8 mouse cellular contexts compared by ENCODE assay signal in the genomic region with DNA sequence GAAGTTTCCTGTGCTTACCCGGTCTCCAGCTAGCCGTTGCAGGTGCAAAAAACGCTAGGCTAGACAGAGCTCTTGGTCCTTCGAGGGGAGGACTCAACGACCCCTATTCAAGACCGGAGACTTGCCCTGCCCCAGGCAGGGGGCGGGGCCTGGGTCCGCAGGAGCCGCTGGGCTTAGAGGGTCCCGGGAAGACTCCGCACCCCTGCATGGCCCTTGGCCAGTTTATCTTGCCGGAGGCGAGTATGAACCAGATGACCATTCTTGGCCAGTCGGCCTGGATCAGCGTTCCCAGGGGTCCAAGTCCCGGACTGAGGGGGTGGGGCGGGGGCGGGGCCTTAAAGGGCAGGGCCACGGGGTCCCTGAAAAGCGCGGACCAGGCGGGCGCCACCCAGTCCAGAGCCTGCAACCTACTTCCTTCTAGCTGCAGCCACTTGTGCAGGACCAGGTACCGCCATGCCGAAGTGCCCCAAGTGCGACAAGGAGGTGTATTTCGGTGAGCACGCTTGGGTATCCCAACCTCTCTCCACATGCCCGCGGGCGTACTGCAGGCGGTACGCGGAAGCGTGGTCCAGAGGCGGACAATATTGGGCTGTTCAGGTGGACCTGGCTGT. TPM values are rescaled to one million over a fixed set of nuclear protein-coding genes. Genes with fewer than 3 reads are reported as not detected.
A peak's percentile ranks its signal among the peaks of the same experiment; 100 is the strongest.
DNase-seq lines count a peak whose midpoint lies in the region; ATAC-seq and TF ChIP-seq lines count a peak whose summit lies in the region.

No protein-coding gene starts in this region.

- TF ChIP-seq POLR2A in bone marrow macrophage, adult 2 months (IDR thresholded peaks at IDR 0.05; ENCODE audit: borderline replicate concordance, low read depth, low read length) = no peak
- peak; percentile 90; the same call in 1 of the 2 replicates for TF ChIP-seq POLR2A in lung, adult 2 months (IDR thresholded peaks at IDR 0.05; ENCODE audit: borderline replicate concordance, extremely low read depth, low read depth, low read length)
- no peak for TF ChIP-seq POLR2A in olfactory bulb, adult 2 months (IDR thresholded peaks at IDR 0.05; ENCODE audit: insufficient read depth, low read depth, low read length)

- no peak overlapping the region for H3K27ac ChIP-seq in bone marrow macrophage, adult 2 months (ENCODE audit: insufficient read depth, low read depth, low read length)
- H3K27ac ChIP-seq in intestine, embryonic 15.5 days = no peak overlapping the region
- H3K27ac ChIP-seq in olfactory bulb, adult 2 months (ENCODE audit: insufficient read depth, low read depth, low read length) = no peak overlapping the region

- no peak for ATAC-seq in intestine, embryonic 15.5 days
- ATAC-seq in cerebellum, adult (ENCODE audit: insufficient number of reproducible peaks, low FRiP score, low TSS enrichment) = no peak

- peak; percentile 44 to 64 for DNase-seq in gastrocnemius, postnatal 4 days (ENCODE audit: low spot score in 2 of 2)
- peak; percentile 68 for DNase-seq in lung, adult 2 months
- DNase-seq in right cerebral cortex, postnatal 14 days = no peak

- peaks cover 28% of the 10 kb centered on the region for H3K79me2 ChIP-seq in C2C12 (ENCODE audit: control insufficient read depth, insufficient read depth)

- peaks cover 7% of the 10 kb centered on the region for H3K79me3 ChIP-seq in C2C12 (ENCODE audit: low read depth)

- no peaks in the 10 kb centered on the region for H3K27me3 ChIP-seq in C2C12 (ENCODE audit: control insufficient read depth, insufficient read depth, insufficient read length)
- H3K27me3 ChIP-seq in intestine, embryonic 15.5 days (replicated peaks) = peaks cover 6% of the 10 kb centered on the region

- no peak for TF ChIP-seq CTCF in C2C12 (IDR thresholded peaks at IDR 0.05; ENCODE audit: control insufficient read depth, insufficient read depth, insufficient read length)
- no peak for TF ChIP-seq CTCF in bone marrow macrophage, adult 2 months (IDR thresholded peaks at IDR 0.05; ENCODE audit: low read depth, low read length)
- no peak for TF ChIP-seq CTCF in lung, adult 2 months (IDR thresholded peaks at IDR 0.05; ENCODE audit: insufficient read depth, low read length)
- TF ChIP-seq CTCF in olfactory bulb, adult 2 months (IDR thresholded peaks at IDR 0.05; ENCODE audit: insufficient read depth, low read depth, low read length) = no peak

- peak overlapping the region; percentile 90 for H3K4me2 ChIP-seq in intestine, embryonic 15.5 days (replicated peaks)

- peaks cover 30% of the 10 kb centered on the region for H3K4me1 ChIP-seq in bone marrow macrophage, adult 2 months (ENCODE audit: control insufficient read depth, insufficient read depth, low read length)
- H3K4me1 ChIP-seq in intestine, embryonic 15.5 days (replicated peaks) = peaks cover 36% of the 10 kb centered on the region
- H3K4me1 ChIP-seq in lung, adult 2 months (ENCODE audit: control insufficient read depth, insufficient read depth, low read length) = peaks cover 36% of the 10 kb centered on the region
- peaks cover 24% of the 10 kb centered on the region for H3K4me1 ChIP-seq in olfactory bulb, adult 2 months (ENCODE audit: control insufficient read depth, insufficient read depth, low read length)

- H3K9ac ChIP-seq in intestine, embryonic 15.5 days = peak overlapping the region; percentile 49

- under 1% methylated on average over 36 of the region's 36 CpGs for WGBS in intestine, embryonic 15.5 days
- under 1% methylated on average over 36 of the region's 36 CpGs for WGBS in lung, adult 2 months
- whole genome bisulfite sequencing in olfactory bulb, adult 2 months = 3% methylated on average over 36 of the region's 36 CpGs

- peaks cover 12% of the 10 kb centered on the region for H3K36me3 ChIP-seq in C2C12 (ENCODE audit: control insufficient read depth, insufficient read depth)
- H3K36me3 ChIP-seq in intestine, embryonic 15.5 days = 0 out of 2 replicates have a peak, but pooled peaks cover 4% of the 10 kb centered on the region

- peak overlapping the region; percentile 83 for H3ac ChIP-seq in C2C12 (ENCODE audit: control insufficient read depth, insufficient read length, low read depth)

- peak overlapping the region; percentile 72 for H3K4me3 ChIP-seq in C2C12 (ENCODE audit: insufficient read depth, poor library complexity, severe bottlenecking)
- peak overlapping the region; percentile 63 for H3K4me3 ChIP-seq in bone marrow macrophage, adult 2 months (ENCODE audit: insufficient read depth, low read length)
- H3K4me3 ChIP-seq in intestine, embryonic 15.5 days (replicated peaks) = peak overlapping the region; percentile 43
- H3K4me3 ChIP-seq in lung, adult 2 months (replicated peaks; ENCODE audit: extremely low read depth, low read depth, low read length) = peak overlapping the region; percentile 96
- H3K4me3 ChIP-seq in olfactory bulb, adult 2 months (ENCODE audit: insufficient read depth, low read depth, low read length) = peak overlapping the region; percentile 21

- no peaks in the 10 kb centered on the region for H3K9me3 ChIP-seq in intestine, embryonic 15.5 days

TF ChIP-seq in C2C12, 6 proteins besides CTCF, POLR2A, EP300 and RAD21:
- TF ChIP-seq MYOD1 (IDR thresholded peaks at IDR 0.05; ENCODE audit: control insufficient read depth, insufficient read length, low read depth) = no peak
- TF ChIP-seq USF1 (IDR thresholded peaks at IDR 0.05; ENCODE audit: low read depth) = no peak
- no peak for TF ChIP-seq FOSL1 (IDR thresholded peaks at IDR 0.05; ENCODE audit: insufficient read depth, low read length, poor library complexity, severe bottlenecking)
- no peak for TF ChIP-seq MAX (IDR thresholded peaks at IDR 0.05)
- no peak for TF ChIP-seq MYOG (IDR thresholded peaks at IDR 0.05; ENCODE audit: control insufficient read depth, extremely low read depth, insufficient read length)
- TF ChIP-seq CEBPB (IDR thresholded peaks at IDR 0.05; ENCODE audit: low read depth) = no peak

RNA-seq across cellular contexts. Expression of gene Tedc1, which starts 4.5 kb away (rescaled TPM):
- polyA plus RNA-seq in C2C12 (2012; fragmentation: generic; extraction: Trizol) = 23.8 TPM
- polyA plus RNA-seq in bone marrow macrophage, adult 2 months (2012; ENCODE audit: insufficient read depth, insufficient read length, missing spikeins) = 7.1 and 8.7 TPM in 2 replicates
- 1 to 10 TPM; 6.4 TPM for total RNA-seq in gastrocnemius, postnatal 4 days (2021)
- 25.3 and 25.5 TPM in 2 replicates for polyA plus RNA-seq in intestine, embryonic 15.5 days (2015; fragmentation: Nextera tagmentation; extraction: Ambion mirVana)
- 2.9 and 4.2 TPM in 2 replicates for polyA plus RNA-seq in lung, adult 2 months (2012; rRNA removed)
- polyA plus RNA-seq in olfactory bulb, adult 2 months (2012; ENCODE audit: insufficient read depth, insufficient read length, low replicate concordance, missing spikeins) = not detected in 2 replicates

RNA-seq across cellular contexts. Expression of gene Crip1, which starts 5.7 kb away (rescaled TPM):
- 1,644 TPM for polyA plus RNA-seq in C2C12 (2012; fragmentation: generic; extraction: Trizol)
- 582 and 589 TPM in 2 replicates for polyA plus RNA-seq in bone marrow macrophage, adult 2 months (2012; ENCODE audit: insufficient read depth, insufficient read length, missing spikeins)
- 100 to 1,000 TPM; 331 to 336 TPM for total RNA-seq in gastrocnemius, postnatal 4 days (2021)
- polyA plus RNA-seq in intestine, embryonic 15.5 days (2015; fragmentation: Nextera tagmentation; extraction: Ambion mirVana) = 426 and 430 TPM in 2 replicates
- 746 and 1,492 TPM in 2 replicates for polyA plus RNA-seq in lung, adult 2 months (2012; rRNA removed)
- not detected in 2 replicates for polyA plus RNA-seq in olfactory bulb, adult 2 months (2012; ENCODE audit: insufficient read depth, insufficient read length, low replicate concordance, missing spikeins)

RNA-seq across cellular contexts. Expression of gene Crip2, which starts 11.7 kb away (rescaled TPM):
- 775 TPM for polyA plus RNA-seq in C2C12 (2012; fragmentation: generic; extraction: Trizol)
- 1.1 and 2.3 TPM in 2 replicates for polyA plus RNA-seq in bone marrow macrophage, adult 2 months (2012; ENCODE audit: insufficient read depth, insufficient read length, missing spikeins)
- total RNA-seq in gastrocnemius, postnatal 4 days (2021) = 100 to 1,000 TPM; 141 to 153 TPM
- 122 and 130 TPM in 2 replicates for polyA plus RNA-seq in intestine, embryonic 15.5 days (2015; fragmentation: Nextera tagmentation; extraction: Ambion mirVana)
- polyA plus RNA-seq in lung, adult 2 months (2012; rRNA removed) = 1,334 and 1,488 TPM in 2 replicates
- not detected in 2 replicates for polyA plus RNA-seq in olfactory bulb, adult 2 months (2012; ENCODE audit: insufficient read depth, insufficient read length, low replicate concordance, missing spikeins)

RNA-seq across cellular contexts. Expression of gene Tmem121, which starts 34.0 kb away (rescaled TPM):
- polyA plus RNA-seq in C2C12 (2012; fragmentation: generic; extraction: Trizol) = 6.3 TPM
- not detected in 2 replicates for polyA plus RNA-seq in bone marrow macrophage, adult 2 months (2012; ENCODE audit: insufficient read depth, insufficient read length, missing spikeins)
- total RNA-seq in gastrocnemius, postnatal 4 days (2021) = 1 to 10 TPM; 2.5 to 3.4 TPM
- polyA plus RNA-seq in intestine, embryonic 15.5 days (2015; fragmentation: Nextera tagmentation; extraction: Ambion mirVana) = 6.7 and 7.5 TPM in 2 replicates
- 0.52 and 0.60 TPM in 2 replicates for polyA plus RNA-seq in lung, adult 2 months (2012; rRNA removed)
- polyA plus RNA-seq in olfactory bulb, adult 2 months (2012; ENCODE audit: insufficient read depth, insufficient read length, low replicate concordance, missing spikeins) = not detected in 2 replicates

RNA-seq across cellular contexts. Expression of gene Mta1, which starts 53.7 kb away (rescaled TPM):
- polyA plus RNA-seq in C2C12 (2012; fragmentation: generic; extraction: Trizol) = 90.8 TPM
- polyA plus RNA-seq in bone marrow macrophage, adult 2 months (2012; ENCODE audit: insufficient read depth, insufficient read length, missing spikeins) = 38.9 and 43.0 TPM in 2 replicates
- 10 to 100 TPM; 68.8 to 71.8 TPM for total RNA-seq in gastrocnemius, postnatal 4 days (2021)
- polyA plus RNA-seq in intestine, embryonic 15.5 days (2015; fragmentation: Nextera tagmentation; extraction: Ambion mirVana) = 11.3 and 11.5 TPM in 2 replicates
- 77.4 and 85.3 TPM in 2 replicates for polyA plus RNA-seq in lung, adult 2 months (2012; rRNA removed)
- not detected in 2 replicates for polyA plus RNA-seq in olfactory bulb, adult 2 months (2012; ENCODE audit: insufficient read depth, insufficient read length, low replicate concordance, missing spikeins)

Comparison
In these comparisons a context has a peak if more than half of its experiments do, and no peak if none do; other contexts are left out.
1. H3K4me3 ChIP-seq: peak in every context shown above with its lines; median percentile 96 in lung, adult 2 months; 72 in C2C12; 63 in bone marrow macrophage, adult 2 months; 43 in intestine, embryonic 15.5 days; 21 in olfactory bulb, adult 2 months.
2. RNA of gene Crip1, which starts 5.7 kb away (polyA plus RNA-seq): 1,644 TPM in C2C12 (single experiment), 746 to 1,492 TPM in lung, adult 2 months, 582 to 589 TPM in bone marrow macrophage, adult 2 months and 426 to 430 TPM in intestine, embryonic 15.5 days; not detected in olfactory bulb, adult 2 months; every median in the first group is over 100 times any median in the second.
3. RNA of gene Crip2, which starts 11.7 kb away (polyA plus RNA-seq): 1,334 to 1,488 TPM in lung, adult 2 months, 775 TPM in C2C12 (single experiment) and 122 to 130 TPM in intestine, embryonic 15.5 days; 1.1 to 2.3 TPM in bone marrow macrophage, adult 2 months and not detected in olfactory bulb, adult 2 months; every median in the first group is over 10 times any median in the second.